Mouse (Mus musculus) midbrain, embryonic 10.5 days (tissue): ENCODE measurements around the gene Peak1. TPM values are rescaled to one million over a fixed set of nuclear protein-coding genes. Genes with fewer than 3 reads are reported as not detected.

ENCODE experiments used
- DNase-seq: peaks from one replicate; pipeline ENCODE4 v3.0.0-alpha.2; 2017; ENCODE audit warnings: low spot score
- H3K27ac ChIP-seq: fragments of 300-500 bp; sonication (generic); replicated peaks from 2 replicates; pipeline ENCODE4 v1.5.1; 2016; ENCODE audit warnings: mild to moderate bottlenecking
- H3K27me3 ChIP-seq: fragments of 300-500 bp; sonication (generic); 2 replicates; pipeline ENCODE4 v1.6.1; 2016; ENCODE audit warnings: low read depth, mild to moderate bottlenecking; ENCODE audit not compliant: poor library complexity, severe bottlenecking
- H3K36me3 ChIP-seq: fragments of 300-500 bp; sonication (generic); 2 replicates; pipeline ENCODE4 v1.6.1; 2016; ENCODE audit warnings: mild to moderate bottlenecking, moderate library complexity
- H3K4me1 ChIP-seq: fragments of 300-500 bp; sonication (generic); 2 replicates; pipeline ENCODE4 v1.6.1; 2016
- H3K4me3 ChIP-seq: fragments of 300-500 bp; sonication (generic); 2 replicates; pipeline ENCODE4 v1.5.1; 2016; ENCODE audit warnings: mild to moderate bottlenecking, moderate library complexity
- H3K9me3 ChIP-seq: fragments of 300-500 bp; sonication (generic); replicated peaks from 2 replicates; pipeline ENCODE4 v1.6.1; 2016; ENCODE audit warnings: mild to moderate bottlenecking
- WGBS: fragments of 180-500 bp; shearing (Covaris S2); methylation state at CpG from one replicate; pipeline ENCODE4 v1.1.7; 2016; 5-methylcytosine and 5-hydroxymethylcytosine counted together
- microRNA-seq: library from miRNA; unstranded; fragments of <30 nt; microRNA quantifications from one replicate; pipeline ENCODE4, GENCODE M21; 2017
- polyA plus RNA-seq: library from polyadenylated mRNA; unstranded; fragments of >200 nt; fragmentation: Nextera tagmentation; extraction: Ambion mirVana; gene quantifications from 2 replicates; pipeline ENCODE4 v1.2.1, GENCODE M21; 2016

The Peak1 gene
- polyA plus RNA-seq, 1 experiment from 2014 or later, result 4.3 TPM

DNA sequence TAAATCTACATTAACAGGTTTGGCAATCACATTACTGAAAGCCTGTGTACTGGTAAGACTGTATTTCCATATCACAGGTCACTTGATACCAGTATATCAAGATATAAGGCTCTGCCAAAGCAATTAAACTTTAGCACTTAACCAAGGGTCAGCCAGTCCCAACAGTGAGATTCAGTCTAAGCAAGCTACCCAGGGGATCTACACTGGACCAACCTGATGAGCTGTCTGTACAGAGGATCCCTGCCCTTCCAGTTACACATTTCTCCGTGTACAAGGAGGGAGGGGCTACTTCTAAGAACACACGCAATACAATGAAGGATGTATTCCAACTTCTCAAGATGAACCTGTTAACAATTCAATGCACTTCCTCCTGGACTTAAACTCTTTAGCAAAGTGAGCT is 259.8 kb downstream of the Peak1 start:
- H3K4me3 ChIP-seq, result 0 out of 2 replicates have a peak overlapping the region, but pooled peaks have one; percentile 5
- no peak for DNase-seq
- no peaks in the 10 kb centered on the region for H3K9me3 ChIP-seq
- peaks cover 36% of the 10 kb centered on the region for H3K4me1 ChIP-seq
- WGBS, result 79% methylated on average over 2 of the region's 2 CpGs
- H3K27me3 ChIP-seq, result no peaks in the 10 kb centered on the region
- no peak overlapping the region for H3K27ac ChIP-seq
- no peaks in the 10 kb centered on the region; the same call in 1 of the 2 replicates for H3K36me3 ChIP-seq

DNA sequence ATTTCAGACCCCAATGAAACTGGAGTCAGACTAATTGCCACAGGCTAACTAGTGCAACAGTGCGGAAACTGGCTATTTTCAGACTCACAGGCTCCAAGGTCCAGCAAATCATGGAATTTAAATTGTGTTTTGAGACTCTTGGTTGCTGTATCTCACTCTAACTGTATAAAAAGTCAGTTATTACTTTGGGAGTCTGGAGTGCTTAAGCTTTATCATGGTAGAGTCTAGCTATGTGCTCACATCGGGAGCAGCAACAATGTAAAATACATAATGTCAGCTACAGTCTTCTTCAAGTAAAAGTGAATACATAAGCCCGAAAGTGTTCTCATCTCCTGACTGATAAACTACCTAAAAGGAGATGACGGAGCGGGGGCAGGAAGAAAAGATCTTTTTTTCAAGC is 263.3 kb downstream of the Peak1 start:
- Histone ChIP-seq H3K9me3 (no peaks in the 10 kb centered on the region; the same call in 1 of the 2 replicates), H3K36me3 (peaks cover 18% of the 10 kb centered on the region), H3K27me3 (no peaks in the 10 kb centered on the region), H3K4me3 (no peak overlapping the region), H3K4me1 (peaks cover 32% of the 10 kb centered on the region), H3K27ac (no peak overlapping the region)
- WGBS, result 96% methylated on average over 5 of the region's 5 CpGs
- DNase-seq, result no peak

DNA sequence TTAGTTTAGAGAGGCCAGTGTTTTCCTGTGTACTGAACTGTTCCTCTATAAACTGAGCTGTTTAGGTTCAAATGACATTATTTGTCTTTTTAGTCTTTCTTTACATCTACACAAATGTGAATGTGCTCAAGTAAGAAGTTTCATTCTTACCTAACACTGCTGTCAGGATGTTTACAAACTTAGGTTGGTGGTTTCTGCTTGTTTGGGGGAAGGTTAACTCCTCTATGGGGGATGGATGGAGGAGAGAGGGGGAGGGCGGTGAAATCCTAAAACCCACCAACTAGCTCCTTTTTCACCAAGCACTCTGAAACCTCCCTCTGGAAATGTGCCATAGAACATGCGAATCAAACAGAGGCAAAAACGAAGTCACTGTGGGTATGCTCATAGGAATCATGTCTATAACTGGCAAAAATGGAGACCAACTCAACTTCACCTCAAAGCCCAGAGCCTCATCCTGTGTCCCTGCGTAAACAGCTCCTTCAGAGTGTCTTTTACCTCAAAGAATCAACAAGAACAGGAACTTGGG is 265.3 kb downstream of the Peak1 start:
- no peak overlapping the region for H3K27ac ChIP-seq
- WGBS, result 79% methylated on average over 4 of the region's 4 CpGs

DNA sequence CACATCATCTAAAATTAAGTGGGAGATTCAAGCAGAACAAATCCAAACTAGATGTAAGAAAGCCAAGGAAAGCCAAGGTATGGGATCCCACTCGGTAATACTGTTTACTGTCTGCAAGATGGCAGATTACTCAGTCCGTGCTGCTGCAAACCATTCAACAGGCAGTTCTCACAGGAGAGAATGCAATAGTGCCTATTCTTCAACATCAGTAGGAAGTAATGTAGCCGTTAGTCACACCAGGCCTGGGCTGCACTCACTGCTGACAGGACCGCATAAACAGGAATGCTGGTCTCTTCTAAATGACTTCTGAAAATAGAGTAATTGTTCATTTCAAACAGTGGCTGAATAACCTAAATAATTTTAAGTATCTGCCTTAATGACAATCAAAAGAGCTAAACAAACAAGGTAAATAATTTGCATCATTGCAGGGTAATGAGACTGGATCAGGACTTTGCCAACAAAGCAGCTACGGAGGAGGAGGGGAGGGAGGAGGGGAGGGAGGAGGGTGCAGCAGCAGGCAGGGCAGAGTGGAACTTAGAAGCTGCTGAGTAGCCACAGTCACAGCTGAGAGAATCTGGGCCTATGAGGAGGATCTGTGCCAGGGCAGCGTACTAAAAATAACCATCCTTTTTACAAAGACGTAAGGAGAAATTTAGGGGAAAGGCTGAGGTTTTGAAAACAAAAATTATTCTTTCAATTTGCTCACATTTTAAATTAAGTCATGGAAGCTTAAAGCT is 266.0 kb downstream of the Peak1 start:
- DNase-seq, result no peak
- Histone ChIP-seq H3K27ac (no peak overlapping the region), H3K4me1 (peaks cover 12% of the 10 kb centered on the region; the same call in 1 of the 2 replicates), H3K36me3 (peaks cover 30% of the 10 kb centered on the region), H3K4me3 (no peak overlapping the region), H3K9me3 (no peaks in the 10 kb centered on the region; the same call in 1 of the 2 replicates), H3K27me3 (no peaks in the 10 kb centered on the region)
- 78% methylated on average over 7 of the region's 7 CpGs for WGBS

More for the DNA sequence above, 265.3 kb downstream of the Peak1 start:
- peaks cover 12% of the 10 kb centered on the region; the same call in 1 of the 2 replicates for H3K4me1 ChIP-seq
- peaks cover 23% of the 10 kb centered on the region for H3K36me3 ChIP-seq
- H3K9me3 ChIP-seq, result no peaks in the 10 kb centered on the region; the same call in 1 of the 2 replicates
- no peak overlapping the region for H3K4me3 ChIP-seq
- no peaks in the 10 kb centered on the region for H3K27me3 ChIP-seq
- DNase-seq, result no peak

Small RNAs within 50 kb of the gene (microRNA-seq; reads per million reads assigned to microRNA genes)
- gene Gm24270, result 4.8 reads per million, percentile 11 among the genes with 10 or more reads in this experiment

Other genes with a start within 250 kb of the Peak1 start
- gene Hmg20a, start 542 bp upstream of the Peak1 start, polyA plus RNA-seq, result 62.5 and 74.3 TPM in 2 replicates